Mouse (Mus musculus) kidney, embryonic 15.5 days (tissue): Measurements from ENCODE around the gene Nfe2l1. TPM values are rescaled to one million over a fixed set of nuclear protein-coding genes. Genes with fewer than 3 reads are reported as not detected.

Experiments
- ATAC-seq: fragments of 200-750 bp; cut with Nextera tagmentation; replicated peaks from 2 replicates; pipeline ENCODE4 v1.8.0; 2017; ENCODE audit warnings: moderate TSS enrichment; ENCODE audit not compliant: low FRiP score
- H3K27ac ChIP-seq: fragments of 300-500 bp; sonication (generic); 2 replicates; pipeline ENCODE4 v1.5.1; 2015; ENCODE audit warnings: mild to moderate bottlenecking, inconsistent platforms
- H3K27me3 ChIP-seq: fragments of 300-500 bp; sonication (generic); 2 replicates; pipeline ENCODE4 v1.6.1; 2015; ENCODE audit warnings: inconsistent platforms
- H3K36me3 ChIP-seq: fragments of 300-500 bp; sonication (generic); 2 replicates; pipeline ENCODE4 v1.6.1; 2015; ENCODE audit warnings: inconsistent platforms
- H3K4me1 ChIP-seq: fragments of 300-500 bp; sonication (generic); 2 replicates; pipeline ENCODE4 v1.6.1; 2015; ENCODE audit warnings: inconsistent platforms
- H3K4me2 ChIP-seq: fragments of 300-500 bp; sonication (generic); 2 replicates; pipeline ENCODE4 v1.6.1; 2015; ENCODE audit warnings: moderate library complexity, mild to moderate bottlenecking, inconsistent platforms
- H3K4me3 ChIP-seq: fragments of 300-500 bp; sonication (generic); replicated peaks from 2 replicates; pipeline ENCODE4 v1.5.1; 2015; ENCODE audit warnings: mild to moderate bottlenecking, inconsistent platforms
- H3K9ac ChIP-seq: fragments of 300-500 bp; sonication (generic); 2 replicates; pipeline ENCODE4 v1.6.1; 2015; ENCODE audit warnings: mild to moderate bottlenecking, inconsistent platforms
- H3K9me3 ChIP-seq: fragments of 300-500 bp; sonication (generic); replicated peaks from 2 replicates; pipeline ENCODE4 v1.6.1; 2016; ENCODE audit warnings: inconsistent platforms
- WGBS: fragments of 180-500 bp; shearing (Covaris S2); methylation state at CpG from one replicate; pipeline ENCODE4 v1.1.7; 2015; ENCODE audit warnings: mixed read lengths; 5-methylcytosine and 5-hydroxymethylcytosine counted together
- polyA plus RNA-seq: library from polyadenylated mRNA; unstranded; fragments of >200 nt; fragmentation: Nextera tagmentation; extraction: Ambion mirVana; gene quantifications from 2 replicates; pipeline ENCODE4 v1.2.1, GENCODE M21; 2015

Gene Nfe2l1
- polyA plus RNA-seq, 1 experiment from 2014 or later = 82.1 TPM

DNA sequence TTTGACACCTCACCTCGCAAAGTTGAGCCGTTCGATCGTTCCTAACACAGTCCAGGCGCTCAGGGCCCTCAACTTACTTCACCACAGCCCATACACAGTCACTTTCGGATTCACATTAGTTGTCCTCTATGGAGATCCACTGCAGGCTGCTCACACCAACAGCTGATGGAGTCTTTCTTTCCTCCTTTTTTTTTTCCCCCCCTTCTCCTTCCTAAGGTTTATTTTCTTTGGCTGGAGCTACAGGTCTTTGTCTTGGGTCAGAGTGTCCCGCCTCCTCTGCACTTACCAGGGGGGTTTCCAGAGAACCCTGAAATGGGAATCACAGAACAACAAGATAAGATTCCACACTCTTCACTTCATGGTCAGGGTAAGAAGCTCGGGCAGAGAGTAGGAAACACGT lies 1.9 kb downstream of the Nfe2l1 start:
- Histone ChIP-seq H3K27me3 (no peaks in the 10 kb centered on the region), H3K9ac (no peak overlapping the region), H3K9me3 (no peaks in the 10 kb centered on the region), H3K4me3 (peak overlapping the region; percentile 50), H3K4me1 (peaks cover 69% of the 10 kb centered on the region), H3K27ac (peak overlapping the region; percentile 90; the same call in 1 of the 2 replicates), H3K36me3 (peaks cover 22% of the 10 kb centered on the region), H3K4me2 (peak overlapping the region; percentile 90)
- 54% methylated on average over 9 of the region's 9 CpGs for WGBS
- no peak for ATAC-seq

DNA sequence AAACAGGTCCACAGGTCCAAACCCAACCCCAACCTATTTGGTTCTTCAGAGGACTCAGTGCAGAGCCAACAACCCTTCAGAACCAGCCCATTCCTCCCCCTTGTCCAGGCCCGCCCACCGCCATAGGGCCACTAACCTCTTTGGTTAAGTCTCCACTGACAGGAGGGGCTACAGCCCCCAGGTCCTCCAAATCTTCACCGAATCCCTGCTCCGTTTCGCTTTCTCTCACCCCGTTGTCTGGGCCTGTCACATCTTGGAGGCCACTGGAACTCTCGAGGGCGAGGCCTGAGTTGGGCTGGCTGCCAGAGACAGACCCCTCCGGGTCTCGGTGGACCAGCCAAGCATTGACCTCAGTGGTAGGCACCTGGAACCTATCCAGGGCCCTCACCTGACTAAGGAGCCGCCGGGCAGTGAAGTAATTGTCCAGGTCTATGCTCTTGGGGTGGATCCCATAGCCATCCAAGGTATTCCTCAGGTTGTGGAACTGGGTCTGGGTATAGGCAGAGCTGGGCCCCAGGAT lies 2.6 kb downstream of the Nfe2l1 start:
- Histone ChIP-seq H3K27ac (peak overlapping the region; percentile 90), H3K4me3 (peak overlapping the region; percentile 50), H3K4me1 (peaks cover 77% of the 10 kb centered on the region), H3K27me3 (no peaks in the 10 kb centered on the region), H3K4me2 (peak overlapping the region; percentile 90), H3K9me3 (no peaks in the 10 kb centered on the region), H3K36me3 (peaks cover 30% of the 10 kb centered on the region), H3K9ac (0 out of 2 replicates have a peak overlapping the region, but pooled peaks have one; percentile 18)
- 72% methylated on average over 12 of the region's 12 CpGs for WGBS
- ATAC-seq = no peak

DNA sequence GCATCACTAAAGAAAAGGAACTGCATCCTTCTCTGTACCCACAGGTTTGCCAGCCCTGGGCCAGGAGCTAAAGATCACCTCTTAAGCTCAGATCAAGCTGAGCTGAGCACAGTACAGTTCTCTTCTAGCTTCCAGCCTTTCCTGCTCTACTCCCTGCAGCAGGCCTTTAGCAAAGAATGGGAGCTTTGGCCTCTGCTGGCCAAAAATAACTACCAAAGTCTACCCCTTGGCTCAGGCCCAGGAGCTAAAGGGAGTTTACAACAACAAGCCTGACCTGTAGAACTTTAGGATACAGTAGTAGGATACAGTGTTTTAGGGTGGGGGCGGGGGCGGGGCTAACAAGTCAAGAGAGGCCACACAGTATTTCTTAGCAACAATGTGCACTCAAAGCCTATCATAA lies 3.3 kb downstream of the Nfe2l1 start:
- H3K9me3 ChIP-seq = no peaks in the 10 kb centered on the region
- H3K4me3 ChIP-seq = peak overlapping the region; percentile 50
- H3K4me2 ChIP-seq = peak overlapping the region; percentile 90
- peaks cover 74% of the 10 kb centered on the region for H3K4me1 ChIP-seq
- 0 out of 2 replicates have a peak overlapping the region, but pooled peaks have one; percentile 1 for H3K9ac ChIP-seq
- H3K27ac ChIP-seq = peak overlapping the region; percentile 90
- H3K36me3 ChIP-seq = peaks cover 36% of the 10 kb centered on the region
- no peak for ATAC-seq
- no peaks in the 10 kb centered on the region for H3K27me3 ChIP-seq
- 55% methylated on average over 2 of the region's 2 CpGs for WGBS

DNA sequence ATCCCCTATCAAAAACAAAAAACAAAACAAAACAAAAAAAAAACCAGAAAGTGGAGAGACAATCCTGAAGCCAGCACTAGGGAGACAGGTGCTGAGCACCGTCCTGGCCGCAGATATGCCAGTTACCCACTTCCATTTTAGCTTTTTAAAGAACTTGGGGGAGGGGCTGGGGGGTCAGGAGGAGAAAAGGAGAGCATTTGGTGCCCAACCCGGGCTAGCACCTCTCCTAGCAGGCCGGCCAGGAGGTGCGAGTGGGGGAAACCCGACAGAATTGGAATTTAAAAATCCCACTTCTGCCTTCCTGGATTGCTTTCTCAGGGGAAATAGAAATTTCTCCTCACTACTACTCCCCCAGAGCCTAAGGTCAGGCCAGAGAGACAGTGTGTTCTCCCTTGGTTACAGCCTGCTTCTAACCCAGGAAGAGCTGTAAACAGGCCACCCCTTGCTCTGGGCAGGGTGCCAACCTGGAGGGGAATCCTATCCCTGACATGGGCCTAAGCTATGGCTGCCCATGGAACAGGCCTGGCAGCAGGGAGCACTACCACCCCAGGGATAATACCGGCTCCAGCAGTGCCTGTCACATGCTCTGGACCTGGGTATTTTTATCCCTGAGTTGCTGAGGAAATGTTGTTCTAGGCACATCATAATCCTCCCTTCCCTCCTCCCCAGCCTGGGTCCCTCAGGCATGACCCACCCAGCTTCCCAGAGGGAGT lies 4.8 kb downstream of the Nfe2l1 start:
- Histone ChIP-seq H3K27ac (peak overlapping the region; percentile 90), H3K36me3 (peaks cover 52% of the 10 kb centered on the region), H3K27me3 (no peaks in the 10 kb centered on the region), H3K9ac (peak overlapping the region; percentile 21), H3K4me1 (peaks cover 65% of the 10 kb centered on the region), H3K4me2 (peak overlapping the region; percentile 90), H3K4me3 (peak overlapping the region; percentile 50), H3K9me3 (no peaks in the 10 kb centered on the region)
- WGBS = 29% methylated on average over 7 of the region's 7 CpGs
- no peak for ATAC-seq

DNA sequence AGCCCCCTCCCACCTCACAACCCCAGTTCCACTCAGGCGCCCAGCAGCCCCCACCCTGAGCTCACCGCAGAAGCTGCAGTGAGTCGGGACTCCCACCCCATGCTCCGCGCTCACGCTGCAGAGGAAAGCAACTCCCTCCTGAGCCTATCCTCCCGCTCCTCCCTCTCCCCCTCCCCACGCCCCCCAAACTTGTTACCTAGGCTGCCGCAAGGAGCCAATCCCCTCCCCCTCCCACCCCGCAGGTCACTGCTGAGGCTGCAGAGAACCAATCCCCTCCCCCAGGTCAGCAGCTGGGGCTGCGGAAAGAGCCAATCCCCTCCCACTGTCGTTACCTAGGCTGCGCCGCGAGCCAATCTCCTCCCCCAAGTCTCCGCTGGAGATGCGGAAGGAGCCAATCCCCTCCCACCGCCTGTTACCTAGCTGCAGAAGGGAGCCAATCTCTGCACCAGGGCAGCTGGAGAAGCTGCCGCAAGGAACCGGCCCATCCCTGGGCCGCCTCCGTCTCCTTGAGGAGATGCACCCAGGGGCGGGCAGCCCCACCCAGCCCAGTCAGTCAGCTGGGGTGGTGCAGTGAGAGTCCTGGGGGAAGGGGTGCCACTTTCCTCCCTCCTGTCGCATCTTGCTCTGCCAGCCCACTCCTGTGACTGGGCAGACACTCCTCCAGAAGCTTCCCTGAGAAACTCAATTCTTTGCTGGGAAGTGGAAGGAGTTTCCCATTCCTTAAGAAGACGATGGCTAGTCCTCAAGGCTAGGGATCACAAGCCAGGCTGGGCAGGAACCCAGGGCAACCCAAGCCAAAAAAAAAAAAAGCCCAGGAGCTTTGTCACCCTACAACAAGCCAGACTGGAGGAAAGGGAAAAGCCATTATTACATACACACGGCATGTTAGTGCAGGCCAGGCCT lies 5.6 kb downstream of the Nfe2l1 start:
- peak overlapping the region; percentile 42 for H3K9ac ChIP-seq
- peak overlapping the region; percentile 90 for H3K27ac ChIP-seq
- H3K36me3 ChIP-seq = peaks cover 60% of the 10 kb centered on the region
- H3K27me3 ChIP-seq = no peaks in the 10 kb centered on the region
- H3K4me3 ChIP-seq = peak overlapping the region; percentile 50
- peaks cover 65% of the 10 kb centered on the region for H3K4me1 ChIP-seq
- H3K4me2 ChIP-seq = peak overlapping the region; percentile 90
- WGBS = under 1% methylated on average over 26 of the region's 26 CpGs
- H3K9me3 ChIP-seq = no peaks in the 10 kb centered on the region
- ATAC-seq = peak; percentile 87

DNA sequence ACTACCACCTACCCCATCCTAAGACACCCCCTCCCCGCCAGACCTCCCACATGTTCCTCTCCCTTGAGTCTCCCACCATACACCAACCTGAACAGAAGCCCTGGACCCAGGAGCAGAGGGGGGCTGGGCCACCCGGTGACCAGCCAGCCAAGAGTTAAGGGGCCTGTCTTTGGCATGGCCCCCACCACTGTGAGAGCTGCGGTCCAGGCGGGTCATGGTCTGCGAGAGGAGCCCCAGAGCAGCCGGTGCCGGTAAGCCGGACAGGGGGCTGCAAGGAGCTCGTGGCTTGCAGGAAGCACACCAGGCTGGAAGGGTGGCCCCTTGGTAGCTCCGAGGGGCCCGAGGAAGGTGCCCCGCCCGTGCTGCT lies 6.3 kb downstream of the Nfe2l1 start:
- Histone ChIP-seq H3K4me1 (peaks cover 60% of the 10 kb centered on the region), H3K9ac (peak overlapping the region; percentile 42), H3K27me3 (no peaks in the 10 kb centered on the region), H3K4me2 (peak overlapping the region; percentile 90), H3K27ac (peak overlapping the region; percentile 90), H3K4me3 (peak overlapping the region; percentile 50), H3K9me3 (no peaks in the 10 kb centered on the region), H3K36me3 (peaks cover 66% of the 10 kb centered on the region)
- 5% methylated on average over 13 of the region's 13 CpGs for WGBS
- peak; percentile 21 for ATAC-seq

DNA sequence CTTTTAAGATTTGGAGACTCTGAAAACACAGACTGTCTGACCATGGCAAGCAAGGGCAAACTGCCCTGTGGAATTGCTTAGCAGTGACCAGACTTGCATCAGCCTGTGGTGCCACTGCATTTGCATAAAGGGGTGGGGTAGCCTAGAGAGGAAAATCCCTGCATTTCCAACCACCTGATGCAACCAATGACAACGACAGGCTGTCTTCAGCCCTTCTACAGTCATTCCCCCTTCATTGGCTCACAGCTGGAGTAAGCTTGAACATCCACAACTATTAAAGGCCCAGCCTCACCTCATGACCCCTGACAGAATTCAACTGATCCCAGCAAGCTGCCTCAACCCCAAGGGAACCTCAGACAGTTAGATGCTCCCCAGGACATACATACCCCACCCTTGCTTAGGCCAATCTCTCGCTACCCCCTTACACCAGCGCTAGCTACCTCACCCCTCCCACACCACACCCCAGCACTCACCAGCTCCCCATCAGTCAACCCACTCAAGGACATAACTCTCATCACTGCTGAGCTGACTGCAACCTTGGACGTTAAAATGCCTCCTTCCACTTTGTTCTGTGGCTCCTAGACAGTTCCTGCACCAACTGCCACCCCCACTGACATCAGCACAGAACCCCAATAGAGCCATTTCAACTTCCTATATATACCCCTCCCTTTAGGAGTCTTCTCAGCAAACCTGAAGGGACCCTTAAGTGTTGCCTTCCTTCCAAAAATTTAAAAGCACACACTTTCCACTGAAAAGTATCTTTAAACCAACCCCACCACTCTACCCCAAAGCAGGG lies 6.9 kb downstream of the Nfe2l1 start:
- ATAC-seq = no peak
- Histone ChIP-seq H3K4me2 (peak overlapping the region; percentile 90), H3K36me3 (peaks cover 70% of the 10 kb centered on the region), H3K27me3 (no peaks in the 10 kb centered on the region), H3K4me1 (peaks cover 55% of the 10 kb centered on the region), H3K4me3 (peak overlapping the region; percentile 50), H3K9me3 (no peaks in the 10 kb centered on the region), H3K27ac (peak overlapping the region; percentile 90; the same call in 1 of the 2 replicates), H3K9ac (peak overlapping the region; percentile 42)
- WGBS = 33% methylated on average over 4 of the region's 4 CpGs

DNA sequence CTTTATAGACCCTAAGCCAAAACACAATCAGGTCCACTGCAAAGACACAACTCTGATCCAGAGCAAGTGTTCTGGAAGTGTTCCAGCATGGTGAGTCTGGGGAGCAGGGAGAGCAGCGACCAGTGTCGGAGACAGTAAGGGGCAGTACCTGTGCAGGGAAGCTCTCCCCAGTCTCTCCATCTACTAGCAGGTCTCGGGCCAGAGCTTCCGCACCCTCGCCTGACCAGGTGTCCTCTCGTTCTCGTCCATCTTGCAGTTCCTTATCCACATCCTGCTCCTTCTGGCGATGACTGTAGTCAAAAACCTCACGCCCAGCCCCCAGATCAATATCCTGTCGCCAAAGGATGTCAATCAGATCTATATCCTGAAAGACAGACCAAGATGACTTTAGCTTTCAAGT lies 7.8 kb downstream of the Nfe2l1 start:
- WGBS = 90% methylated on average over 10 of the region's 10 CpGs
- ATAC-seq = no peak
- no peak overlapping the region for H3K27ac ChIP-seq
- H3K9me3 ChIP-seq = no peaks in the 10 kb centered on the region
- no peak overlapping the region for H3K9ac ChIP-seq
- peaks cover 46% of the 10 kb centered on the region for H3K4me1 ChIP-seq
- H3K4me3 ChIP-seq = no peak overlapping the region
- no peaks in the 10 kb centered on the region for H3K27me3 ChIP-seq
- H3K4me2 ChIP-seq = no peak overlapping the region
- peaks cover 70% of the 10 kb centered on the region for H3K36me3 ChIP-seq

DNA sequence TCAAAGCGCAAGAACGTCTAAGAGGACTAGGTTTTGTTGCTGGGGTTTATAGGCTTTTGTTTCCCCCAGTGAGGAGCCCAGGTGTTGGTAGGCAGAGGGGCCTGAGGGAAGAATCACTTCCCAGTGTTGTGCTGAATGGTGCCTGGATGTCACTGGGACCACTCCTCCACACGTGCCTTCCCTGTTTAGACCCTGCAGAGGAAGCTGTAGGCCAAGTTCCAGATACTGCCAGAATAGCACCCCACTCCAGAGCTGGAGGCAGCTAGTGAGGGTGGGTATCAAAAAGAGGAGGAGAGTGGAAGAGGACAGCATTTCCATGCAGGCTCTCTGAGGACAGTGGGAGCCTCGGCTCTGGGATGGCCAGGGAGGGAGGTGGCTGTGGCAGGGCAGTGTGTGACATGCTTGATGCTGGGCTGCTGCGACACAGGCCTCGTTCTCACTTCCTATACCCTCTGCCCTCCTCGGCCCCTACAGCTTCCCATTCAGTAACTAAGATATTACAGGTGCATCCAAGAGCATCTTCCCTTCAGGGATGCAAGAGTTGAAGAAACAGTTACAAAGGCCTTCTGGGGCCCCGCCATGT lies 11.5 kb downstream of the Nfe2l1 start:
- Histone ChIP-seq H3K27me3 (no peaks in the 10 kb centered on the region), H3K9ac (no peak overlapping the region), H3K36me3 (peaks cover 96% of the 10 kb centered on the region), H3K4me2 (no peak overlapping the region), H3K4me3 (no peak overlapping the region), H3K9me3 (no peaks in the 10 kb centered on the region), H3K4me1 (peaks cover 11% of the 10 kb centered on the region), H3K27ac (no peak overlapping the region)
- WGBS = 77% methylated on average over 8 of the region's 8 CpGs
- ATAC-seq = no peak

DNA sequence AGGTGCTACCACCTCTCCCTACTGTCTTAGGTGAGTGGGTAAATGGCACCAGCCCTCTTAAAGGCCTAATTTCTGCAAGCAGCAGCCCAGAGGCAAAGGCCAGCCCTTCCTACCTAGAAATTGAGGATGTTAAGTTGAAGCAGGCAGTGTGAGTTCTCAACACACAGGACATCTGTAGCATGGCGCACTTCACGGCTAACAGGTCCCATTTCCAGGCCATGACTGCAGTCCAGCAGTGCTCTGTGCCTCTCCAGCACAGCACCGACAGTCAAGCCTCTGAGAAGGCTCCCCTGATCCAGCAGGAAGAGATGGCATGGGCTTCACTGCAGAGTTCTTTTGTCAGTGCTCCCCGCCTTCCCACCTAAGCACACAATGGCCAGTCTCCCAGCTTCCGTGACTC lies 12.8 kb downstream of the Nfe2l1 start:
- Histone ChIP-seq H3K27ac (no peak overlapping the region), H3K4me3 (no peak overlapping the region), H3K27me3 (no peaks in the 10 kb centered on the region), H3K9ac (no peak overlapping the region), H3K9me3 (no peaks in the 10 kb centered on the region), H3K36me3 (peaks cover 98% of the 10 kb centered on the region), H3K4me1 (no peaks in the 10 kb centered on the region), H3K4me2 (no peak overlapping the region)
- no peak for ATAC-seq
- 87% methylated on average over 5 of the region's 5 CpGs for WGBS

DNA sequence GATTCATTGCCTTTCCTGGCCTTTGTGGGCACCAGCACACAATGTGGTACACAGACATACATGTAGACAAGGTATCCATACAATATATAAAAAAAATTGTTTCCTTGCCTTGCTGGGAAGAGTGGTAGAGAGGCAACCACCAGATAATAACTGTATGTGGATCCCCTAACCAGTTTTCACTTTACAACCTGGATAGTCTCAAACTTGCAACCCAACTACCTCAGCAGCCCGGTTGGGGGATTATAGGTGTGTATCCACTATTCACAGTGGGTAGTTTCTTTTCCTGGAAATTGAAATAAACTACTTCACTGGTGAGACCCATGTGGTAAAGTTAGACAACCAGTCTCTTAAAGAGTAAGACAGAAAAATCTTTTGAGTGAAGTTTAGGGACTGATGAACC lies 13.3 kb downstream of the Nfe2l1 start:
- Histone ChIP-seq H3K4me3 (no peak overlapping the region), H3K27ac (no peak overlapping the region), H3K27me3 (no peaks in the 10 kb centered on the region), H3K4me1 (no peaks in the 10 kb centered on the region), H3K9ac (no peak overlapping the region), H3K4me2 (no peak overlapping the region), H3K9me3 (no peaks in the 10 kb centered on the region), H3K36me3 (peaks cover 98% of the 10 kb centered on the region)
- WGBS = 91% methylated on average over 1 of the region's 1 CpGs
- no peak for ATAC-seq
